Mouse (Mus musculus) right cerebral cortex, postnatal 10 days (tissue): ENCODE measurements around the gene Nars2.
"Not testable (repeated sequence)": the region's sequence is repeated elsewhere in the genome, so short reads cannot be mapped to it uniquely, and the experiment has no call there.

Experiments
- DNase-seq, 2 experiments: peaks; one replicate each; pipeline ENCODE4 v3.0.0; 2021; ENCODE audit warnings: low spot score in 2 of 2

Nars2 gene

DNA sequence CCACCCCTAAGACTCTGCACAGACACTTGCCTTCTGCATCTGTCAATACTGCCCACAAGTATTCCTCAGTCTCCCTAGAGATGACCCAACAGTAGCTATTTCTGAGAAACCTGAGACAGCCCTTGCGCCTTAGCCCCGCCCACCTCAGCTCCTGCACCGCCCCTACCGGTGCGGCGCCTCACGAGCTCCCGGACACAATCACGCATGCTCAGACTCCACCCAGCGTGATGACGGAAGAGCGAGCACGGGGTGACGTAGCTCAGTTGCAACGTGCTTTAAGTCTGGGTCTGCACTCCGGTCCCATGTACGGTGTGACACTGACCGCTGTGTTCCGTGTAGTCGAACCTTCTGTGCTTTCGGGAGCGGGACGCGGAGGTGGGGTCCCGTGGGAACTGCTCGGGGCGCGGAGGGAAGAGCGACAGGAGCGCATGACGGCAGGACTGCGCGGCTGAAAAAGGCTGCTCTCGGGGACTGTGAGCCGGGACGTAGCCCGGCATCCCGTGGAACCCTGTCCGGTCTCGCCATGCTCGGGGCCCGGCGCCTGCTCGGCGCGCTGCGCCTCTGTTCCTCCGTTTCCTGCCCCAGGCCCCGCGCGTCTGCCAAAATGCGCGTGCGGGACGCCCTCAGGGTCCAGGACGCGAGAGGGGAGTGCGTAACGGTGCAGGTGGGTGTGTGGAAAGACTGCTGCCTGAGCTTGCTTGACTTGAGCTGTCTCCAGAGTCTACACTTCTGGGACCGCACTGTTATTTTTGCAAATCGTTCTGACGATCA, at the start of gene Nars2:
Nars2 (plus strand) TSS at position 225 of the 771 bp plus-strand sequence.
- peak; percentile 95 to 96 for DNase-seq

DNA sequence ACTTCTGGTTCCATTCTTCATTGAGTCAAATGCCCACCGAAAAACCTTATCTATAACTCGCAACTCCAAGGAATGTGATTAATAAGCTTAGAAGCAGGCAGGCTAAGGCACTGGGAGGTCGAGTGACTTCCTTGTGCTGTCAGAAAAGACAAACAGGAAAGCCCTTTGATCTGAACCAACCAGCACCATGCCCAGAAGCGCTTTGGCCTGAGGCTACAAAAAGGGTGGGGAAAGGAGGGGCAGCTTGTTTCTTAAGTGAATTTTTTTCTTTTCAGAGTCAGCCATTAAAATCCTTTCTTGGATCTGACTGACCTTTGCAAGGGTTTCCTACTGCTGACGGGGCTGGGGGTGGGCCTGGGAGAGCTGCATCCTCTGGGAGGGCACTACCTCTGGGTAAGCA, 49.1 kb upstream of the Nars2 start:
- DNase-seq: no peak

DNA sequence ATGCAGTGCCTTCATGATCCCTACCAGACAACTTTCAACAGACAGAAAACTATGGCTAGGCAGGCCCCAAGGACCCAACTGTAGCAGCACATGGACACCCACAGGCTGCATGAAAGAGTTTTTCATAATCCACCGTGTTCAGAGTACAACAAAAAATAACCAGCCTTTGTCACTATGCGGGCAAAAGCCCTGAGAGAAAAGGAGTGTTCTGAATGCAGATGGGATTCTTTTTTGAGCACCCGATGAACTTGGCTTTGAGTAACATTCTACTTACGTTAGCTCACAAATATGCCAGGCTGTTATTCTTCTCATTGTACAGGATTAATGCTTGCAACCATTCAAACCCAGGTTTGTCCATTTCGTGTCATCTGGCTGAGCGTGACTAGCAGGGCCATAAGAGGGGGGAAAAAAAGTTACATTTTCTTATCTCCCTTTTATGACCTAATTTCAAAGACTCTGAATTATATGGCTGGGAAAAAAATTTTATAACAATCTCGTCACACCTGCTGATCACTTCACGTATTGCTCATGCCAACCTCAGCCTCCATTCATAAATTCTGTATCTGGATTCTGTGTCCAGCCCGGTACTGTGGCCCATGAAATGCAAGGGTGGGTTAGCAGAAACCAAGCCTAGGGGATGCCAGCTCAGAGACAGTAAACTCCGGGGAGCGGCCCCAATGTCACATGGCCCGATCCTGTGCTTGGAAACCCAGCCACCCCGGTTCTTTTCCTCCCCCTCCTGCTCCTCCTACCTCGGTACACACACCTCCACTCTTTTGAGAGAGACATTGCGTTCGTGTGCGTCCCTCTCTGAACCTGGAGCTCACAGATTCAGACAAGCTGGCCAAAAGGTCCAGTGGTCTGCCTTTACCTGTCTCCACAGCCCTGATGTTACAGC, 48.0 kb upstream of the Nars2 start:
- DNase-seq: no peak

DNA sequence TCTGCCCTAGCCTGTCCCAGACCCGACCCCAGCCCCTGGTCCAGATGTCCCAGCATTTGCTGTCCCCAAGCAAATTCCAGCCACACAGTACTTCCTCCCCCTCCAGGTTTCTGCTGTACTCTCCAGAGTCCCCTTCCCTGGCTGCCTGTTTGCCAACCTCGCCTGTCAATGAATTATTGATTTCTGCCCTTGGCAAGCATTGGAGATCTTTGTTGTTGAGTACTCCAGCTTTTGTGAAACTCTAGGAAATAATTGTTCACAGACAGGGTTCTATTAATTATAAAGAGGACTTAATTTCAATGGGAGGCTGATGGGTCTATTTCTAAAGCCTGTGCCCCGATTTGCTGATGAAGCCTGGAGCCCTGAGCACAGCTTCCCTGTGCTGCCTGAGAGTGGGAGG, 46.9 kb upstream of the Nars2 start:
- DNase-seq: no peak

DNA sequence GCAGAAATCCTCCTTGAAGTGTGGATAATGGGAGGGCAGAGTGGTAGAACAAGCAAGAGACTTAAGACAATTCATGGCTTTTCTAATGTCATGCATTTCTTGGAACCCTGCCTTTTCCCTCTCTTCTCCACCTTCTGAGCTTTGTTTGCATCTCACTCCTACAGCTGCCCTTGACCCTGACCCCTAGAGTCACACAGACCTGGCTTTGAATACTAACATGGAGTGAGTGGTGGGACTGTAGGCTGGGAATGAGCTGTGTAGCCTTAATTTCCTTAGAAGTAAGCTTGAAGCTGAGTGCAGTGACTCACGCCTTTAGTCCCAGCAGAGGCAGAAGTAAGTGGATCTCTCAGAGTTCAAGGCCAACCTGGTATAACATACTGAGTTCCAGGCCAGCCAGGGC, 46.4 kb upstream of the Nars2 start:
- no peak for DNase-seq

DNA sequence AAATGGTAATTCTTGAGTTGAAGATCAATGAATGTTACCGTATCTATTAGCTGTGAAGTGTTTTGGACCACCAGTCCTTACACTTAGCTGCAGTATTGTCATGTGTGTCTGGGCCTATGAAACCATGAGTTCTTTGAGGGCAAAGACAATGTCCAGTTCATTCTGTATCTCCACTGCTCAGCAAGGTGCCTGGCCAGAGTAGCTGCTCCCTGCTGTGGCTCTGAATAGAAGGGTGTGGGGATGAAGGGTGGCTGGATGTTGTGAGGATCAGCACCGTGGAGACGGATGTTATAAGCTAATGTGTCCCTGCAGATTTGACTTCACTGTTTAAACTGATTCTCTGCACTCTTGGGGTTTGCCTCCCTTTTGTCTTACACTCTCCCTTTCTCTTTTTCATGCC, 45.9 kb upstream of the Nars2 start:
- DNase-seq: no peak

DNA sequence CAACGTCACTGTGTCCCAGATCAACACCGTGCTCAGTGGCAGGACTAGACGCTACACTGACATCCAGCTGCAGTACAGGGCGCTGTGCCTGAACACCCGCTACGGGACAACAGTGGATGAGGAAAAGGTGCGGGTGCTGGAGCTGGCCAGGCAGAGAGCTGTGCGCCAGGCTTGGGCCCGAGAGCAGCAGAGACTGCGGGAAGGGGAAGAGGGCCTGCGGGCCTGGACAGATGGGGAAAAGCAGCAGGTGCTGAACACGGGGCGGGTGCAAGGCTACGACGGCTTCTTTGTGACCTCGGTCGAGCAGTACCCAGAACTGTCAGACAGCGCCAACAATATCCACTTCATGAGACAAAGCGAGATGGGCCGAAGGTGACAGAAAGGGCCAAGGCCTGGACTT, 45.1 kb upstream of the Nars2 start:
- DNase-seq: no peak

DNA sequence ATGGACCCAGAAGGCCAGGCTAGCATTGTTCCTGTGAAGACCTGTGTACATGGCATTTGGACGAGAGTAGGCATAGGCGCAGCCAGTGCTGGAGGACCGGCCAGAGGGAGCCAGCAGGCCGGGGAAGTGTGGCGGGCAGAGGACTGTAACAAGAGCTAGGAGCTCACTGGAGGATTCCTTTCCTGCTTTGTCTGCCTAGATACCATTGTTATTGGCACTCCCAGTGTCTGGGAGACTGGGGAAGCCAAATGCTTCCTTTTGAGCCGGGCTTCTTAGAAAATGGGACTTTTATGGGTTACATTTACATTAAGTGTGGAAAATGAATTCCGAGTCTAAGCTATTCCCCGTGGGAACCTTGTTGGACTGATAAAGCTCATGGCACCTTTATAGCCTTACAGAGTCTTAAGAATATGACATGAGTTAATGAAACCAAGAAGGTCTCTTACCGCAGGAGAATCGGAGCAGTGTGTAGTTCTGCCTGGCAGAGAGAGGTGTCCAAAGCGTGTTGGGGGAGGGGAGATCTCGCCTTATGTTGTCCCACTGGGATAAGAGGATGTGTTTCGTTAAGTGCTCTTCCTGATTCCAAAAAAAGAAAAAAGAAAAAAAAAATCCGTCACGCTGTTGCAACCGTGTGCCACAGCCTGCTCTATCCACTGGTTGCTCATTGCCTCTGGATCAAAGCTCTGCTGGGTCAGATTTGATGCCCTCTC, 43.2 kb upstream of the Nars2 start:
- peak in 1 of 2 experiments; percentile 44 for DNase-seq

DNA sequence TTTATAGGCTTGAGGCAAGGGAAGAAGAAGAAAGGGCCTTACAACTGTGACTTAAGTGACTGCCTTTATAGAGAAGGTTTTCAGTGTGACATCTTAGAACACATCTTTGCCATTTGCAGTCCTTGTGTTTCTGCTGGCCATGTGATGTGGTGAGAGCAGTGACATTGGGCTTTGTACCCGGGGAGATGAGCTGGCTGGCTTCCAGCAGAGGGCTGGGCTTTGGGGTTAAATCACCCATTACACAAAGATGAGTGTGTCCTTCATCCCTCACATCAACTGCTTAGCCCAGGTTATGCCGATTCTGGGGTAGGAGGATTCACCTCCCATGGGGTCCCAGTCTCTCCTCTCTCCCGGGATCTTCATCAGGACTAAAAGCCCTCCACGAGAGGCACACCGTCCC, 41.4 kb upstream of the Nars2 start:
- DNase-seq: peak in 1 of 2 experiments; percentile 37

DNA sequence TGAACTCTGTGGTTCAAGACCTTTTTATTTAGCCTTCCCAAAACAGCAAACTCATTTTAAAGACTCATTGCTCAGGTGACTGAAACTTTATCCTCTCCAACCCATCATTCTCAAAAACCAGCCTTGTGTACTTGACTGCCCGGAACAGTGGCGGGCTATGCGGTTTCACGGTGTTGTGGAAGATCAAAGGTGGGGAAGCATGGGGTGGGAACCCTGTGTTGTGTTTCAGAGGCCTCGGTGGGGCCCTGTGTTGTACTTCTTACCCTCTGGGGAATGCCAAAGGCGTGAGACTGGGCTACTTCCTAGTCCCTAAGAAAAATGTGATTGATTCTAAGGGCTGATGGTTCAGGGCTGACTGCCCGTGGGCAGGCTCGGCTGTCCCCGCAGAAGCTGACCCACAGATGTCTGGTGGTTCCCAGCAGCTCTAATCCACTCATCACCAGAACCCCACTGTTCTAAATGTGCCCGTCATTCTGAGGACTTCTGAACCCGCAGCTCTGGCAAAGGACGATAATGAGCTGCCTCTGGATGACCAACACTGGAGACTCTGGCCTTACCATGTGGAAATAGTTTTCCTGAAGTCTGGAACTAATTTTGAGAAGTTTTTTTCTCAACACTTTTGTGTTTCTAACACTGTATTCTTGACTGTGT, 40.9 kb upstream of the Nars2 start:
- DNase-seq: peak; percentile 14 to 15

DNA sequence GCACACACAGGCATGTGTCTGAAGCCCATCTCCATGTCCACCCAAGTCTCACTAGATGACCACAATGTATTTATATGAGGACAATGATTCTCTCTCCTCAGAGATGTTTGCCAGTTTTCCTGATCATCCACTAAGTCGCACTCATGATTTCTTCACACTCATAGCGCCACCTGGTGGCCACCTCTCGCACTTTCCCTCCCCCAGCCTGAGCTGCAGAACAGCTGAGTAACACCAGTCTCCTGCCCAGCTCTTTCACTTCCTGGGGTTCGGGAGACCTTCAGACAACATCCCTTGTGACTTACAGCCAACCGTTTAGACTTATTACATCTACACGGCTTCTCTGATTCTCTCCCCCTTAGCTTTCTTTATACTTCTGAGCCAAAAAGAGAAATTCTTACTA, 37.3 kb upstream of the Nars2 start:
- peak; percentile 87 to 90 for DNase-seq

DNA sequence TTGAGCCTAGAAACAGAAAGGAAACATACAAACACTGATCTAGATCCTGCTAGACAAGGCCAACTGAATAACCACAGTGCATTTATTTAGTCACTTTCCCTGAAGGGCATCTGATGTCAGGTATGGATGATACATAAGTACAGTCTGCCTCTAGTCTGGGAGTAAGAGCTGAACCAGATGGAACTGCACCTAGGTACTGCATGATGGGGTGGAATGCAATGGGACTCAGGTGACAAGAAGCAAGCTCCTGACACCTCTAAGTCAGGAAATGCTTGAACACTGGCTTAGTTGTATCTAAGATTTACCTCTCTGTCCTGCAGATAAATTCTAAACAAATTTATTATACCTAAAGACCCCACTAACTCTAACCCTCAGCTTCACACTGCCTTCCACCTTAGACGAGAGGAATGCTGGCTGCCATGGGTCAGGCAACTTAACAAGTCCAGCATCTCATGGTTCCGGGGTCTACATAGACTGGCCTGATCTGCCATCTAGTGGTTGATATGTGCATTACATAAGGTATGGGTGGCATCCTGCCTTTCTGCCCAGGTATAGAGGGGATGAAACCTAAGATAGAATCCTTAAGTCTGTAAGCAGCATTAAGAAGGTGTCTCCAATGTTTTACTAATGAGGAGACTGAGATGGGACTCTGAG, 35.7 kb upstream of the Nars2 start:
- peak; percentile 66 to 68 for DNase-seq

DNA sequence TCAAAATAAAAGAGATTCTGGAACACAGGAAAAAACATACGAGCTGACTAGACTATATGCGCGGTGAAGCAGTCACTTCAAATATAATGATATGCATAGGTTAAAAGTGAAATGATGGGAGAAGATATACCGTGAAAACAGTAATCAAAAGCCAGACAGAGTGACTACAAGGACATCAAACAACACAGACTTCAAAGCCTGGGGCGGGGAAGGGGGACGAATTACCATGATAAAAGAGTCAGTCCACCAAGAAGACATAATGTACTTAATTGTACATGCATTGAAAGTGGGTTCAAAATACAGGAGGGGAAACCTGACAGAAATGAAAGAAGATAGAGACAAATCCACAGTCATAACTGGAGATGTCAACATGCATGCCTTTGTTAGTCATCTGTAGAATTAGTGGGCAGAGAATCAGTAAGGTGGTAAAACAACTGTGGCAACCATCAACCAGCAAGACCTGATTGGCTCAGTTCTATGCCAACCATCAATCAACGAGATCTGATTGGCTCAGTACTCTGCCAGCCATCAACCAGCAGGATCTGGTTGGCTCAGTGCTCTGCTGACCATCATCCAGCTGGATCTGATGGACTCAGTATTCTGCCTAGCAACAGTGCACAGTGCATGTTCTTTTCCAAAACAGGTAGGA, 30.7 kb upstream of the Nars2 start:
- no peak for DNase-seq

DNA sequence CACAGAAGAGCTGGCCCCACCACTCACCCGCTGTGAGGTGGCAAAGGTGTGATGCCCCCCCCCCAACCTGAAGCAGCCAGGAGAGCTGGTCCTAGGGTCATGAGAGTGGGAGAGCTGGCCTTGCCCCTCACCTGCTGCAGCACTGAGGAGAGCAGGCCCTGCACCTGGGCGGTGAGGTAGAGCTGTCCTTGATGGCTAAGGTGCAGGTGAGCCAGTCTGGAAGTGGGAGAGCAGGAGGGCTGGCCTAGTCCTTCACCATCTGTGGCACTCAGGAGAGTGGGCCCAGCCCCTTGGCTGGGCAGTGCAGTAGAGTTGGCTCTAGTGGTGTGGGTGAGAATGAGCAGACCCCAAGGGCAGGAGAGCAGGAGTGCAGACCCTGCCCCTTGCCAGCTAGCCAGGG, 28.4 kb upstream of the Nars2 start:
- no peak for DNase-seq

DNA sequence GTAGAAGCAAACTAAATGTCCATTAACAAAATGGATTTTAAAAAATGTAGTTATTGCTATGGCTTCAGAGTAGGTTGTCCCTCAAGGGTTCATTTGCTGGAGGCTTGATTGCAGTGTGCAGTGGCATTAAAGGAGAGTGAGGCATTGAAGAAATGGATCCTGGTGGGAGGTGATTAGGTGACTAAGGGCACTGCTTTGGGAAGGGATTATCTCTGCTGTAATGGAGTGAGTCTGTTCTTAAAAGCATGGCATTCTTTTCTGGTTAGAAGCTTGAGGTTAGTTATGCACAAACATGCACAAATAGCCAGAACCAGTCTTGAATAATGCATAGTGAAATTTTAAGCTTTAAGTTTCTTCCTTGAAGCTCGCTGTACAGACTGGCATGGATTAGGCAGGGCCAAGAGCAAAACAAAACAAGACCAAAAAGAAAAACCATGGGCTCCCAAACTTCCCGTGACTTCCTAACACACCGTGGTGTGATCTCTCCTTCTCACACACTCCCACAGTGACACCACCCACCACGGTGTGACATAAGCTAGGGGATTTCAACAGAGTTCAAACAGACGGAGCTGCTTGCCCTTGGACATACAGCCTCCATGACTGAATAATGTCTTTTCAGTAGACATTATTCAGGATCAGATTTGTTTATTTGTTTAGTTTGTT, 7.5 kb upstream of the Nars2 start:
- no peak for DNase-seq

DNA sequence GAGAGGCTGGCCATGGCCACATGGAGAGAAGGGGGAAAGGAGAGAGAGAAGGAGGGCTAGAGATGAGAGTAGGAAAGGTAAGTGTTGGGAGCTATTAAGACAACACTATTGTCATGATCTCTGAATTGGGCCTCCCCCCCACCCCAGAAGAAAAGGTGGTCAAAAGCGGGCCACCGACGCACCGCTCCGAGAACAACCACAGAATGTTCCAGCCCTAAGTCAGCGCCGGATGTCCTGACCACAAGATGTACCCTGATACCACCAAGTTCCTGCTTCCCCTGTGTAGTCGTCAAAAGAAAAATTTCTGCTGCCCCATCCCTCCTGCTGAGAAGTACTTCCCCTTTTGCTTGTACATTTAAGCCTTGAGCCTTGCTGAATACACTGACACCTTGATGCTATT, 4.8 kb upstream of the Nars2 start:
- DNase-seq: not testable (repeated sequence)

DNA sequence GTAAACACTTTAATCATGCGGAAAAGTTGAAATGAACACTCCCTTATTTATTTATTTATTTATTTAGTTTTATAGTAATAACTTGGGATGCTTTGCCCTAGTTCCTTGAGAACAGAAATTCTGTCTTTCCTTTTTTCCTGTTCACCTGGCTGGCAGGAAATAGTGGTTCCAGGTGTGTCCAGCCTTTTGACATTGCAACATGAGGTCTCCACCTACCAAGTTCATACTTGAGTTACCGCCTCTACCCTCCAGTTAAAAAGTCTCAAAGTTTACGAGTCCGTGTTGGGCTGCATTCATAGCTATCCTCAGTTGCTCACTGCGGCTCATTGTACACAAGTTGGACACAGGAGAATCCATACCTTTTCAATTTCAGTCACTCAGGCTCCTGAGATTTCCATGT, 789 bp downstream of the Nars2 start:
- no peak for DNase-seq

DNA sequence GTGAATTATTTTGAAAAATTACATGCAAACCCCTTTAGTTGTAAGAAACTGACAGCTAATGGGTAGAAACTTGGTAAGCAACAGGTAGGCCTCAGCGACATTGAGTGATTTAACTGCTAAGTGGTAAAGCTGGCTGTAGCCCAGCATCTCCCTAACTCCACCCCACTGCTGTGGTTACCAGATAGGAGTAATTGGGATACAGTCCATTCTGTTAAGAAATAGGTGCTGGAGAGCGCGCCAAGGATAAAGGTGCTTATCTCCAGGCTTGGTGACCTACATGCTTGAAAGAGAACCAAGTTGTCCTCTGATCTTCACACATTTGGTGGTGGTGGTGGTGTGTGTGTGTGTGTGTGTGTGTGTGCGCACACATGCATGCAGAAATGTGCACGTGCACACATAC, 7.9 kb downstream of the Nars2 start:
- no peak for DNase-seq

DNA sequence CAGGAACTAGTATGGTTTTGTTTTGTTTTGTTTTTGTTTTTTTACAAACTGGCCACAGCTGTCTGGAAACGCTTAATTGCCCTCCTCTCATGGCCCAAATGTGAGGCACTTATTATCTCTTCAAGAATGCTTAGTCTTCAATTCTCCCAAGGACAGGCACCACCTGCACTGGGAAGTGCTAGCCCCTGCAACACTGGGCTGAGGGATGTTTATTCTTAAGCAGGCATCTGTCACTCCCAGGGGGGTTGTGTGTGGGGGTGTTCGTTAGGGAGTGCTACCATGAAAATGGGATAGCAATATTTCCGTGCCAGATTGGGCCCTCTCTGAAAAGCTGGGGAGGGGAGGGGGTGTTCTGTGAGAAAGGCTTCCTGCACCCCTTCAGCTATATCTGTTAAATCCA, 15.9 kb downstream of the Nars2 start:
- no peak for DNase-seq

DNA sequence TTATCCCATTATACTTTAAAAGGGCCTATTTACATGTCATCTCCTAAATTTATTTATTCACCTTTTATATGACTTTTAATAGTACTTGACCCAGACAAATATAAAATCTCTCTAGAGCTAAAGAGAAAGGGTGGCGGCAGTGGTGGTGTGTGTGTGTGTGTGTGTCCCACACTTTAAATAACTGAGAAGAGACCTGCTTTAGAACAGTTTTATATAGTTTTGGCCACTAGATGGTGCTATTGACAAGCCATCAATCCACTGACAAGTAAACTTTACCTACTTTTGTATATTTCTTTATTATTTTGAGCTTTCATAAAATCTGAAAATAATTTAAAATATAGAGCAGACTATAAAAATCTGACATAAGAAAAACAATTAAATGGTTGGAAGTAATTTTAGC, 19.1 kb downstream of the Nars2 start:
- DNase-seq: no peak
